23 mouse cellular contexts compared by ENCODE assay signal in the genomic region with DNA sequence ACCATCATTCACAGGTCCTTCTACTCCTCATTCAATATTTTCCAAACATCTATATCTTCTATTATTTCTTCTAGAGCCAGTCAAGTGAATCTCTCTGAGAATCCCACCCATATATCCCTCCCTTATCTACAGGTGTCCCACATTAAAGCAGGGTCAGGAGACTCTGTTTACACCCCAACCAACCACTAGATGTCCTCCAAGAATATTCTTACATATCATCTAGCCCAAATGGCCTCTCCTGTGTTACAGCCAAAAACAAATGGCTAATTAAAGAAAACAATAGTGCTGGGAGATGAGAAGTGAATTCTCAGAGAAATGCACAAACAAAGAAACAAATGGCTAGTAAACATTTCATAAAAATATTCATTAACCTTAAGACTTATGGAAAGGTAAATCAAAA. TPM values are rescaled to one million over a fixed set of nuclear protein-coding genes. Genes with fewer than 3 reads are reported as not detected.
DNase-seq lines count a peak whose midpoint lies in the region; ATAC-seq and TF ChIP-seq lines count a peak whose summit lies in the region.
"Had no signal": no experiment of that assay in that cellular context is flagged by ENCODE, and none has a peak within 500 bp of the region (broad histone marks: within the 10 kb centered on the region; RNA-seq: fewer than 3 reads in every experiment).

No protein-coding gene starts in this region.

- H3K36me3 ChIP-seq in kidney, postnatal 0 days (ENCODE audit: insufficient read depth, low read length), result no peaks in the 10 kb centered on the region
- no peaks in the 10 kb centered on the region for H3K36me3 ChIP-seq in E14TG2a.4 (ENCODE audit: insufficient read depth, low read length)
- no peaks in the 10 kb centered on the region for H3K36me3 ChIP-seq in limb, embryonic 10.5 days
- H3K36me3 ChIP-seq: forebrain, embryonic 12.5 days; liver, embryonic 15.5 days; midbrain, embryonic 13.5 days had no signal

- DNase-seq in kidney, postnatal 0 days (ENCODE audit: low spot score), result peak; percentile 9
- DNase-seq in kidney, postnatal 36 days, result no peak
- peak; percentile 21 for DNase-seq in 416B (ENCODE audit: low read depth)
- no peak for DNase-seq in limb, embryonic 10.5 days (ENCODE audit: low spot score)
- DNase-seq in cerebellum, postnatal 14 days, result no peak
- no peak for DNase-seq in adrenal gland, adult 2 months
- DNase-seq: gastrocnemius, postnatal 36 days; heart, postnatal 36 days; kidney, adult 8-10 months; lung, postnatal 36 days; thymus, postnatal 4 days had no signal

- no peak for ATAC-seq in kidney, postnatal 0 days (replicated peaks; ENCODE audit: low FRiP score, low read depth)
- ATAC-seq in common myeloid progenitor, adult 5-6 weeks (replicated peaks; ENCODE audit: low read depth, poor library complexity, severe bottlenecking), result 0 out of 2 replicates have a peak, but pooled peaks have one; percentile 69
- ATAC-seq: hindbrain, embryonic 16.5 days; midbrain, embryonic 13.5 days had no signal

- H3K4me1 ChIP-seq in kidney, postnatal 0 days (replicated peaks; ENCODE audit: insufficient read depth, low read length), result no peaks in the 10 kb centered on the region
- no peaks in the 10 kb centered on the region for H3K4me1 ChIP-seq in E14TG2a.4 (replicated peaks; ENCODE audit: low read depth, low read length)
- H3K4me1 ChIP-seq in limb, embryonic 10.5 days, result no peaks in the 10 kb centered on the region
- H3K4me1 ChIP-seq: forebrain, embryonic 12.5 days; liver, embryonic 15.5 days; midbrain, embryonic 13.5 days had no signal

- H3K4me2 ChIP-seq in kidney, postnatal 0 days (ENCODE audit: low read length), result no peak overlapping the region
- H3K4me2 ChIP-seq: forebrain, embryonic 12.5 days; heart, embryonic 11.5 days; liver, embryonic 15.5 days; midbrain, embryonic 13.5 days had no signal

- no peaks in the 10 kb centered on the region for H3K9me3 ChIP-seq in kidney, postnatal 0 days (replicated peaks; ENCODE audit: low read length)
- H3K9me3 ChIP-seq in E14TG2a.4 (ENCODE audit: low read length), result no peaks in the 10 kb centered on the region
- H3K9me3 ChIP-seq in limb, embryonic 10.5 days (replicated peaks), result no peaks in the 10 kb centered on the region
- H3K9me3 ChIP-seq: forebrain, embryonic 12.5 days; liver, embryonic 15.5 days; midbrain, embryonic 13.5 days had no signal

- peak; percentile 52 for TF ChIP-seq CTCF in kidney, postnatal 0 days (IDR thresholded peaks at IDR 0.05; ENCODE audit: low read depth)
- TF ChIP-seq CTCF in E14TG2a.4 (conservative IDR thresholded peaks at IDR 0.05; ENCODE audit: low read length), result peak; percentile 17

- no peak overlapping the region for H3K4me3 ChIP-seq in kidney, postnatal 0 days (replicated peaks; ENCODE audit: low read depth, low read length)
- no peak overlapping the region for H3K4me3 ChIP-seq in E14TG2a.4 (replicated peaks; ENCODE audit: low read length)
- H3K4me3 ChIP-seq in limb, embryonic 10.5 days, result no peak overlapping the region
- H3K4me3 ChIP-seq: forebrain, embryonic 12.5 days; left cerebral cortex, adult 2 months; liver, embryonic 15.5 days; midbrain, embryonic 13.5 days had no signal

- H3K9ac ChIP-seq in kidney, postnatal 0 days (ENCODE audit: low read depth, low read length), result no peak overlapping the region
- H3K9ac ChIP-seq: forebrain, embryonic 12.5 days; liver, embryonic 15.5 days; midbrain, embryonic 13.5 days had no signal

- no peaks in the 10 kb centered on the region for H3K27me3 ChIP-seq in kidney, postnatal 0 days (ENCODE audit: insufficient read depth, low read length)
- H3K27me3 ChIP-seq in E14TG2a.4 (ENCODE audit: insufficient read depth, low read length), result no peaks in the 10 kb centered on the region
- no peaks in the 10 kb centered on the region for H3K27me3 ChIP-seq in limb, embryonic 10.5 days (ENCODE audit: low read depth, poor library complexity, severe bottlenecking)
- H3K27me3 ChIP-seq: forebrain, embryonic 12.5 days; liver, embryonic 15.5 days; midbrain, embryonic 13.5 days had no signal

- H3K27ac ChIP-seq in kidney, postnatal 0 days, result no peak overlapping the region
- no peak overlapping the region for H3K27ac ChIP-seq in limb, embryonic 10.5 days
- H3K27ac ChIP-seq: forebrain, embryonic 12.5 days; left cerebral cortex, adult 2 months; liver, embryonic 15.5 days; midbrain, embryonic 13.5 days had no signal

RNA-seq across cellular contexts. Expression of gene Gm42906, which starts 17.7 kb away (rescaled TPM):
- not detected in 2 replicates for polyA plus RNA-seq in kidney, postnatal 0 days (2015; fragmentation: Nextera tagmentation; extraction: Ambion mirVana)
- not detected in 2 replicates for total RNA-seq in common myeloid progenitor, adult 5-6 weeks (2017)
- polyA plus RNA-seq in limb, embryonic 10.5 days (2016; fragmentation: Nextera tagmentation; extraction: Ambion mirVana), result not detected in 2 replicates
- not detected for total RNA-seq in adrenal gland, adult 2 months (2021)
- not detected in 2 replicates for polyA plus RNA-seq in adrenal gland, adult 2 months (2012; rRNA removed)
- total RNA-seq: gastrocnemius, postnatal 36 days; layer of hippocampus, adult 18-20 months; left cerebral cortex, adult 2 months had no signal
- polyA plus RNA-seq: forebrain, embryonic 12.5 days; heart, embryonic 11.5 days; hindbrain, embryonic 16.5 days; limb, embryonic 11.5 days; liver, embryonic 15.5 days; midbrain, embryonic 13.5 days; spleen, adult 2 months; testis, adult 2 months had no signal

Comparison
In these comparisons a context has a peak if more than half of its experiments do, and no peak if none do; other contexts are left out.
1. DNase-seq: peak in kidney, postnatal 0 days (single experiment) and 416B (single experiment); none in kidney, postnatal 36 days (0 of 2), limb, embryonic 10.5 days (single experiment), cerebellum, postnatal 14 days (0 of 2) and adrenal gland, adult 2 months (single experiment).